9 mouse cellular contexts compared by ENCODE assay signal in genomic region chr15:101983315-101983948, GRCm38 (mm10). TPM values are rescaled to one million over a fixed set of nuclear protein-coding genes. Genes with fewer than 3 reads are reported as not detected.
DNase-seq lines count a peak whose midpoint lies in the region; ATAC-seq and TF ChIP-seq lines count a peak whose summit lies in the region.
"Had no signal": no experiment of that assay in that cellular context is flagged by ENCODE, and none has a peak within 500 bp of the region (broad histone marks: within the 10 kb centered on the region; RNA-seq: fewer than 3 reads in every experiment).

No protein-coding gene starts in this region.

- peak overlapping the region; percentile 52; the same call in 1 of the 2 replicates for H3K9ac ChIP-seq in hindbrain, embryonic 11.5 days (ENCODE audit: low read depth, low read length)
- H3K9ac ChIP-seq in midbrain, embryonic 11.5 days (ENCODE audit: low read length), result peak overlapping the region; percentile 39; the same call in 1 of the 2 replicates

- peak overlapping the region; percentile 41; the same call in 1 of the 2 replicates for H3K4me2 ChIP-seq in hindbrain, embryonic 11.5 days (replicated peaks; ENCODE audit: low read depth, low read length)
- H3K4me2 ChIP-seq in midbrain, embryonic 11.5 days, result peak overlapping the region; percentile 46

- no peaks in the 10 kb centered on the region for H3K36me3 ChIP-seq in heart, embryonic 10.5 days
- H3K36me3 ChIP-seq in G1E (replicated peaks), result no peaks in the 10 kb centered on the region
- H3K36me3 ChIP-seq in hindbrain, embryonic 11.5 days (ENCODE audit: control insufficient read depth, insufficient read depth, low read length), result no peaks in the 10 kb centered on the region
- no peaks in the 10 kb centered on the region for H3K36me3 ChIP-seq in midbrain, embryonic 11.5 days (ENCODE audit: control insufficient read depth, insufficient read depth, low read length)

- peak overlapping the region; percentile 75 for H3K27ac ChIP-seq in heart, embryonic 10.5 days
- no peak overlapping the region for H3K27ac ChIP-seq in hindbrain, embryonic 11.5 days (ENCODE audit: low read depth, low read length)
- H3K27ac ChIP-seq in midbrain, embryonic 11.5 days (ENCODE audit: low read depth, low read length), result no peak overlapping the region

- DNase-seq in heart, embryonic 10.5 days (ENCODE audit: low spot score), result no peak
- no peak for DNase-seq in heart, adult 9 months (ENCODE audit: low spot score in 2 of 2)
- DNase-seq in G1E (ENCODE audit: low spot score), result no peak
- peak; percentile 20 for DNase-seq in hindbrain, embryonic 11.5 days (ENCODE audit: low spot score)
- DNase-seq in midbrain, embryonic 11.5 days (ENCODE audit: low spot score, missing footprints), result no peak
- DNase-seq in B cell, adult 2 months, result no peak
- DNase-seq in adipocyte (ENCODE audit: low spot score), result no peak
- DNase-seq in adrenal gland, adult 18-20 months (ENCODE audit: low spot score in 2 of 2), result no peak

- ATAC-seq in G1E (ENCODE audit: extremely low read depth, insufficient number of reproducible peaks, low FRiP score, poor library complexity, severe bottlenecking), result no peak
- ATAC-seq in hindbrain, embryonic 11.5 days (ENCODE audit: low FRiP score), result no peak
- ATAC-seq in midbrain, embryonic 11.5 days (ENCODE audit: low FRiP score), result no peak

- H3K4me1 ChIP-seq in heart, embryonic 10.5 days, result peaks cover 19% of the 10 kb centered on the region
- H3K4me1 ChIP-seq in G1E (ENCODE audit: insufficient read depth, low read depth, low read length), result peaks cover 18% of the 10 kb centered on the region
- no peaks in the 10 kb centered on the region for H3K4me1 ChIP-seq in hindbrain, embryonic 11.5 days (replicated peaks; ENCODE audit: control insufficient read depth, insufficient read depth, low read length)
- 0 out of 2 replicates have a peak, but pooled peaks cover 5% of the 10 kb centered on the region for H3K4me1 ChIP-seq in midbrain, embryonic 11.5 days (ENCODE audit: control insufficient read depth, insufficient read depth, low read length)

- H3K4me3 ChIP-seq in heart, embryonic 10.5 days, result peak overlapping the region; percentile 50
- H3K4me3 ChIP-seq in G1E (ENCODE audit: low read depth, low read length), result peak overlapping the region; percentile 28; the same call in 1 of the 2 replicates
- no peak overlapping the region for H3K4me3 ChIP-seq in hindbrain, embryonic 11.5 days (ENCODE audit: low read depth, low read length)
- no peak overlapping the region for H3K4me3 ChIP-seq in midbrain, embryonic 11.5 days (ENCODE audit: low read depth, low read length)

- no peaks in the 10 kb centered on the region for H3K27me3 ChIP-seq in heart, embryonic 10.5 days (ENCODE audit: insufficient read depth, poor library complexity, severe bottlenecking)
- H3K27me3 ChIP-seq in G1E (ENCODE audit: insufficient read depth, low read length), result peaks cover 4% of the 10 kb centered on the region; the same call in 1 of the 2 replicates
- no peaks in the 10 kb centered on the region for H3K27me3 ChIP-seq in hindbrain, embryonic 11.5 days (ENCODE audit: control insufficient read depth, insufficient read depth, low read length)
- H3K27me3 ChIP-seq in midbrain, embryonic 11.5 days (ENCODE audit: control insufficient read depth, insufficient read depth, low read length), result no peaks in the 10 kb centered on the region

- H3K9me3 ChIP-seq in heart, embryonic 10.5 days, result no peaks in the 10 kb centered on the region
- H3K9me3 ChIP-seq in G1E (replicated peaks), result peaks cover 3% of the 10 kb centered on the region; the same call in 1 of the 2 replicates
- H3K9me3 ChIP-seq in hindbrain, embryonic 11.5 days (ENCODE audit: control insufficient read depth, low read length), result no peaks in the 10 kb centered on the region
- H3K9me3 ChIP-seq in midbrain, embryonic 11.5 days (ENCODE audit: control insufficient read depth, low read length), result no peaks in the 10 kb centered on the region

- WGBS in heart, embryonic 10.5 days, result 74% methylated on average over 13 of the region's 13 CpGs
- 82% methylated on average over 13 of the region's 13 CpGs for WGBS in hindbrain, embryonic 11.5 days
- WGBS in midbrain, embryonic 11.5 days, result 79% methylated on average over 13 of the region's 13 CpGs

- TF ChIP-seq CTCF in G1E (IDR thresholded peaks at IDR 0.05; ENCODE audit: low read depth, low read length), result no peak

RNA-seq across cellular contexts. Expression of gene Krt8, which starts 20.9 kb away (rescaled TPM):
- 83.2 and 193 TPM in 2 replicates for polyA plus RNA-seq in heart, embryonic 10.5 days (2016; fragmentation: Nextera tagmentation; extraction: Ambion mirVana)
- total RNA-seq in G1E (2014; fragmentation: Nextera tagmentation) (not detected in 2 replicates), G1E (2017) (not detected in 2 replicates)
- not detected in 2 replicates for polyA plus RNA-seq in G1E (2012)
- 22.4 and 27.8 TPM in 2 replicates for polyA plus RNA-seq in hindbrain, embryonic 11.5 days (2014; fragmentation: Nextera tagmentation; extraction: Ambion mirVana)
- 9.2 and 10.2 TPM in 2 replicates for polyA plus RNA-seq in midbrain, embryonic 11.5 days (2014; fragmentation: Nextera tagmentation; extraction: Ambion mirVana)
- total RNA-seq in adrenal gland, adult 18-20 months (2021), result 1 to 10 TPM in 1 of 2 experiments, under 1 TPM in 1; 0.70 to 1.1 TPM

RNA-seq across cellular contexts. Expression of gene Krt78, which starts 29.3 kb away (rescaled TPM):
- not detected in 2 replicates for polyA plus RNA-seq in heart, embryonic 10.5 days (2016; fragmentation: Nextera tagmentation; extraction: Ambion mirVana)
- total RNA-seq in G1E (2014; fragmentation: Nextera tagmentation) (not detected in 2 replicates), G1E (2017) (0.05 TPM in 1 of 2 replicates, not detected in the other)
- not detected in 2 replicates for polyA plus RNA-seq in G1E (2012)
- 0.11 TPM in 1 of 2 replicates, not detected in the other for polyA plus RNA-seq in hindbrain, embryonic 11.5 days (2014; fragmentation: Nextera tagmentation; extraction: Ambion mirVana)
- not detected in 2 replicates for polyA plus RNA-seq in midbrain, embryonic 11.5 days (2014; fragmentation: Nextera tagmentation; extraction: Ambion mirVana)
- not detected for total RNA-seq in adrenal gland, adult 18-20 months (2021)
- total RNA-seq: layer of hippocampus, adult 8-10 months had no signal

RNA-seq across cellular contexts. Expression of gene Krt79, which starts 43.3 kb away (rescaled TPM):
- polyA plus RNA-seq in heart, embryonic 10.5 days (2016; fragmentation: Nextera tagmentation; extraction: Ambion mirVana), result 1.8 TPM in 2 replicates
- not detected in 2 replicates for total RNA-seq in G1E (2014; fragmentation: Nextera tagmentation)
- 0.12 TPM in 1 of 2 replicates, not detected in the other for total RNA-seq in G1E (2017)
- not detected in 2 replicates for polyA plus RNA-seq in G1E (2012)
- polyA plus RNA-seq in hindbrain, embryonic 11.5 days (2014; fragmentation: Nextera tagmentation; extraction: Ambion mirVana), result 0.27 TPM in 1 of 2 replicates, not detected in the other
- 0.18 and 0.25 TPM in 2 replicates for polyA plus RNA-seq in midbrain, embryonic 11.5 days (2014; fragmentation: Nextera tagmentation; extraction: Ambion mirVana)
- 1 to 10 TPM in 1 of 2 experiments, under 1 TPM in 1; 0.73 to 3.6 TPM for total RNA-seq in adrenal gland, adult 18-20 months (2021)

RNA-seq across cellular contexts. Expression of gene Krt18, which starts 44.5 kb away (rescaled TPM):
- polyA plus RNA-seq in heart, embryonic 10.5 days (2016; fragmentation: Nextera tagmentation; extraction: Ambion mirVana), result 78.5 and 184 TPM in 2 replicates
- total RNA-seq in G1E (2014; fragmentation: Nextera tagmentation) (not detected in 2 replicates), G1E (2017) (not detected in 2 replicates)
- polyA plus RNA-seq in G1E (2012), result 0.04 TPM in 1 of 2 replicates, not detected in the other
- polyA plus RNA-seq in hindbrain, embryonic 11.5 days (2014; fragmentation: Nextera tagmentation; extraction: Ambion mirVana), result 20.5 and 22.7 TPM in 2 replicates
- polyA plus RNA-seq in midbrain, embryonic 11.5 days (2014; fragmentation: Nextera tagmentation; extraction: Ambion mirVana), result 5.0 and 5.6 TPM in 2 replicates
- total RNA-seq in adrenal gland, adult 18-20 months (2021), result 1 to 10 TPM; 1.0 to 1.3 TPM

RNA-seq across cellular contexts. Expression of gene Krt4, which starts 58.9 kb away (rescaled TPM):
- 0.09 TPM in 1 of 2 replicates, not detected in the other for polyA plus RNA-seq in heart, embryonic 10.5 days (2016; fragmentation: Nextera tagmentation; extraction: Ambion mirVana)
- total RNA-seq in G1E (2014; fragmentation: Nextera tagmentation) (not detected in 2 replicates), G1E (2017) (0.06 and 0.11 TPM in 2 replicates)
- polyA plus RNA-seq in G1E (2012), result not detected in 2 replicates
- polyA plus RNA-seq in hindbrain, embryonic 11.5 days (2014; fragmentation: Nextera tagmentation; extraction: Ambion mirVana), result not detected in 2 replicates
- not detected in 2 replicates for polyA plus RNA-seq in midbrain, embryonic 11.5 days (2014; fragmentation: Nextera tagmentation; extraction: Ambion mirVana)
- total RNA-seq in adrenal gland, adult 18-20 months (2021), result not detected
- total RNA-seq: layer of hippocampus, adult 8-10 months had no signal

Comparison
In these comparisons a context has a peak if more than half of its experiments do, and no peak if none do; other contexts are left out.
1. H3K4me3 ChIP-seq: peak in heart, embryonic 10.5 days (single experiment) and G1E (single experiment); none in hindbrain, embryonic 11.5 days (single experiment) and midbrain, embryonic 11.5 days (single experiment).
2. RNA of gene Krt8, which starts 20.9 kb away (polyA plus RNA-seq): 83.2 to 193 TPM in heart, embryonic 10.5 days, 22.4 to 27.8 TPM in hindbrain, embryonic 11.5 days and 9.2 to 10.2 TPM in midbrain, embryonic 11.5 days; not detected in G1E; every median in the first group is over 10 times any median in the second.